Mouse (Mus musculus) testis, adult 2 months (tissue): ENCODE results near the gene Abcg8.

Source experiments
- CTCF ChIP-seq: fragments of 200-500 bp; IDR thresholded peaks from 2 replicates; pipeline ENCODE4 v1.5.1; 2012; ENCODE audit warnings: low read depth, mild to moderate bottlenecking, inconsistent platforms, low read length, moderate library complexity; ENCODE audit not compliant: control insufficient read depth, insufficient read depth, insufficient replicate concordance
- POLR2A ChIP-seq: fragments of 200-500 bp; IDR thresholded peaks from 2 replicates; pipeline ENCODE4 v1.6.1; 2012; ENCODE audit warnings: low read depth, mild to moderate bottlenecking, inconsistent platforms, low read length, moderate library complexity; ENCODE audit not compliant: control insufficient read depth

DNA sequence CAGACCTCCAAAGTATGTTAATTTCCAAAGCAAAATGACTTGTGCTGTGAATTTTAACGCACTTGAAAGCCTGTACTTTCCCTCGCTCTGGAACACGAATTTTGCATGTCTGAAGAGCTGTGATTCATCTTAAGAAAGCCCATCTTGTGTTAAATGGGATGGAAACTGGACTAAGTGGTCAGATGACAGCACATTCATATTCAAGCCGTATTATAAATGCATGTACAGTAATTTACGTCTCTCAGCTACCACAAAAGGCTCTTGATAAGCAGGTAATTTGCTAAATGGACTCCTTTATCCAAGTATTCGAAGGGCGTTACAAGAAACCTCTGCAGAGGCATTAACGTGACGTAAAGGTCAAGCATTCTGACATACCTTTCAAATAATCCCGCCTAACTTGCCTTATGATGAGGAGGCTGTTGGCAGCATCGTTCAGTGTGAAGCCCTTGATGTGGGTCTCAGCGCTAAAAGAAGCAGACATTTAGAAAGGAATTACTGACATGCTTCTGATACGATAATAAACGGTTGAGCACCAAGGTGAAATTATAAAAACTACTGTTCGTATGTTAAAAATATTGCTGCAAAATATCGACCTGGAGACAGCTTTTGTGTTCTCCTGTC is 40.3 kb downstream of the Abcg8 start:
- TF ChIP-seq POLR2A (no peak), CTCF (no peak)
